Mouse (Mus musculus) myocyte (in vitro differentiated cells): ENCODE results near the gene Mrs2. TPM values are rescaled to one million over a fixed set of nuclear protein-coding genes. Genes with fewer than 3 reads are reported as not detected.

Source experiments
- H3K27me3 ChIP-seq: one replicate; pipeline ENCODE4 v1.6.1; 2011; ENCODE audit not compliant: control insufficient read depth, insufficient read depth, insufficient read length
- H3K36me3 ChIP-seq: one replicate; pipeline ENCODE4 v1.6.1; 2011; ENCODE audit not compliant: control insufficient read depth, insufficient read depth
- H3K4me2 ChIP-seq: one replicate; pipeline ENCODE4 v1.6.1; 2011; ENCODE audit warnings: low read depth, control low read depth
- H3K4me3 ChIP-seq: one replicate; pipeline ENCODE4 v1.5.1; 2011; ENCODE audit warnings: mild to moderate bottlenecking, control low read depth, moderate library complexity
- H3K79me2 ChIP-seq: one replicate; pipeline ENCODE4 v1.6.1; 2011; ENCODE audit not compliant: control insufficient read depth, insufficient read depth
- H3ac ChIP-seq: one replicate; pipeline ENCODE4 v1.6.1; 2011; ENCODE audit not compliant: control insufficient read depth, insufficient read length
- CEBPB ChIP-seq: IDR thresholded peaks from 2 replicates; pipeline ENCODE4 v1.6.1; 2011; ENCODE audit warnings: mild to moderate bottlenecking, moderate library complexity; ENCODE audit not compliant: poor library complexity, insufficient read depth, severe bottlenecking
- E2F4 ChIP-seq: IDR thresholded peaks from one replicate; pipeline ENCODE4 v1.6.1; 2011; ENCODE audit warnings: mild to moderate bottlenecking, control low read depth, moderate library complexity; ENCODE audit not compliant: insufficient read depth
- MAX ChIP-seq: IDR thresholded peaks from one replicate; pipeline ENCODE4 v1.6.1; 2011; ENCODE audit warnings: low read depth, mild to moderate bottlenecking, control low read depth
- MYOD1 ChIP-seq, 3 experiments: IDR thresholded peaks; one replicate each; pipeline ENCODE4 v1.6.1; 2011; ENCODE audit warnings: control low read depth in 2 of 3, low read depth in 2 of 3, mild to moderate bottlenecking in 2 of 3, moderate library complexity in 1 of 3; ENCODE audit not compliant: insufficient read length in 2 of 3, control insufficient read depth in 1 of 3
- MYOG ChIP-seq, 3 experiments: IDR thresholded peaks; one replicate each; pipeline ENCODE4 v1.6.1; 2011; ENCODE audit warnings: control low read depth in 2 of 3, low read depth in 2 of 3, mild to moderate bottlenecking in 2 of 3; ENCODE audit not compliant: insufficient read length in 2 of 3, control insufficient read depth in 1 of 3, insufficient read depth in 1 of 3
- POLR2A ChIP-seq: IDR thresholded peaks from one replicate; pipeline ENCODE4 v1.6.1; 2011; ENCODE audit warnings: low read depth, mild to moderate bottlenecking, control low read depth, moderate library complexity; ENCODE audit not compliant: insufficient read length
- POLR2AphosphoS2 ChIP-seq: IDR thresholded peaks from one replicate; pipeline ENCODE4 v1.6.1; 2011; ENCODE audit warnings: low read depth, control low read depth; ENCODE audit not compliant: insufficient read length
- REST ChIP-seq: IDR thresholded peaks from one replicate; pipeline ENCODE4 v1.6.1; 2011; ENCODE audit warnings: mild to moderate bottlenecking, control low read depth, moderate library complexity; ENCODE audit not compliant: insufficient read depth, insufficient read length
- SRF ChIP-seq: IDR thresholded peaks from one replicate; pipeline ENCODE4 v1.6.1; 2011; ENCODE audit warnings: low read depth; ENCODE audit not compliant: control insufficient read depth, insufficient read length
- TCF12 ChIP-seq: IDR thresholded peaks from one replicate; pipeline ENCODE4 v1.6.1; 2011; ENCODE audit warnings: mild to moderate bottlenecking, control low read depth; ENCODE audit not compliant: poor library complexity, insufficient read depth, severe bottlenecking
- TCF3 ChIP-seq: IDR thresholded peaks from one replicate; pipeline ENCODE4 v1.6.1; 2011; ENCODE audit warnings: low read depth, control low read depth; ENCODE audit not compliant: insufficient read length
- USF1 ChIP-seq: IDR thresholded peaks from one replicate; pipeline ENCODE4 v1.6.1; 2011; ENCODE audit warnings: low read depth, mild to moderate bottlenecking, control low read depth, moderate library complexity
- polyA plus RNA-seq: library from polyadenylated mRNA; unstranded; fragments of >200 nt; fragmentation: generic; extraction: Trizol; gene quantifications from one replicate; pipeline ENCODE4 v1.2.1, GENCODE M21; 2012; ENCODE audit warnings: missing spikeins

The Mrs2 gene
- 12.7 TPM for polyA plus RNA-seq

- Histone ChIP-seq H3K79me2 (peaks cover 16% of the 10 kb centered on the region), H3K36me3 (no peaks in the 10 kb centered on the region), H3ac (peak within 1 kb of the TSS; percentile 45), H3K4me2 (peak within 1 kb of the TSS; percentile 91), H3K4me3 (peak within 1 kb of the TSS; percentile 50), H3K27me3 (no peaks in the 10 kb centered on the region)
- TF ChIP-seq REST (no peak), POLR2A (peak; percentile 97), MAX (no peak), SRF (no peak), E2F4 (no peak), MYOD1 (IDR thresholded peaks at IDR 0.05; ENCODE audit: control insufficient read depth in 1 of 3, insufficient read length in 2 of 3, low read depth in 2 of 3) (peak in 1 of 3 experiments; percentile 5), POLR2AphosphoS2 (peak; percentile 95)
Measured at GRCm38 (mm10) chr13:25019793-25020539, at the start of gene Mrs2. TSS of gene Mrs2 (minus strand) at chr13:25020379.

DNA sequence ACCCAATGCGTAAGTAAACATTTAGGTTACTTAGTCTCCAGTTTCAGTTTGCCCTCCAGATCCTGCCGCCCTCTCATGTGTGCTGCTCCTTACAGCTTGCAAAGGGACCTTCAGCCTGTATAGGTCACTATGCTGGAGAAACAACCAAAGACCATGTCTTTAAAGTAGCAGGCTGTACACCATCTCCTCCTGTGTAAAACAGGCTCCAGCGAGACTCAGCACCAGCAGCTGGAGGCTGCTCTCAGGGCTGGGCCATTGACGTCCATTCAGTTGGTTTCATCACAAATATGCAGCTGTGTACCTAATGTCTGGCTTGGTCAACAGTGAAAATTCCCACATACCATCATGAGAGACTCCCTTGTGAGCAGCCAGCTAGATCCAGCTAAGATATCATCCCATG lies 49.6 kb upstream of the Mrs2 start:
- TF ChIP-seq TCF12, result no peak
- no peak for TF ChIP-seq USF1
- no peak for TF ChIP-seq E2F4
- no peak for TF ChIP-seq CEBPB
- TF ChIP-seq MAX, result no peak
- no peak for TF ChIP-seq POLR2AphosphoS2
- no peak for TF ChIP-seq REST
- TF ChIP-seq POLR2A, result no peak
- TF ChIP-seq MYOG (IDR thresholded peaks at IDR 0.05; ENCODE audit: control insufficient read depth in 1 of 3, insufficient read depth in 1 of 3, insufficient read length in 2 of 3, low read depth in 2 of 3), result no peak
- TF ChIP-seq SRF, result no peak
- no peak for TF ChIP-seq TCF3
- TF ChIP-seq MYOD1 (IDR thresholded peaks at IDR 0.05; ENCODE audit: control insufficient read depth in 1 of 3, insufficient read length in 2 of 3, low read depth in 2 of 3), result no peak
- no peak overlapping the region for H3K4me2 ChIP-seq
- H3K4me3 ChIP-seq, result no peak overlapping the region
- H3K36me3 ChIP-seq, result no peaks in the 10 kb centered on the region
- H3K27me3 ChIP-seq, result no peaks in the 10 kb centered on the region
- no peak overlapping the region for H3ac ChIP-seq
- H3K79me2 ChIP-seq, result no peaks in the 10 kb centered on the region

DNA sequence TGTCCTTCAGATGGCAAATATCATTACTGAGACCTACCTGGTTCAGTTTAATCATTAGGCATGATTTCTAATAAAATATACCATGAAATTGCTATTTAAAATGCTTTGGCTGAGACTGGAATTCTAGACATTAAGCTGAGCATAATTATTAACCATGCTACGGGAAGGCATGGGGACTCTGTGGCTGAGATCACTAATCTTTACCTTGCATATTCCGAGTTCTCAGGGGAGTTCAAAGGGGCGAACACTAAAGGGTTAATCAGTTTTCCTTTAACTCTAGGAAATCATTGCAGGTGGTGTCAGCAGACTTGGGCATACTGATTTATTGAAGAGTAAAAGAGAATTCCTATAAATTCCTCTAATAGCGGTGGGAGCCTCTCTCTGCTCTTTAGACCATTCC lies 47.0 kb upstream of the Mrs2 start:
- H3ac ChIP-seq, result no peak overlapping the region
- H3K27me3 ChIP-seq, result no peaks in the 10 kb centered on the region
- no peak overlapping the region for H3K4me3 ChIP-seq
- H3K79me2 ChIP-seq, result no peaks in the 10 kb centered on the region
- TF ChIP-seq E2F4 (no peak), SRF (no peak), REST (no peak), POLR2A (no peak), USF1 (no peak), MAX (no peak), MYOD1 (IDR thresholded peaks at IDR 0.05; ENCODE audit: control insufficient read depth in 1 of 3, insufficient read length in 2 of 3, low read depth in 2 of 3) (no peak), POLR2AphosphoS2 (no peak), TCF3 (no peak), MYOG (IDR thresholded peaks at IDR 0.05; ENCODE audit: control insufficient read depth in 1 of 3, insufficient read depth in 1 of 3, insufficient read length in 2 of 3, low read depth in 2 of 3) (no peak), TCF12 (no peak), CEBPB (no peak)
- no peaks in the 10 kb centered on the region for H3K36me3 ChIP-seq
- H3K4me2 ChIP-seq, result no peak overlapping the region

GRCm38 (mm10) chr13:25066659-25067058 lies 46.5 kb upstream of the Mrs2 start:
- H3K4me2 ChIP-seq, result no peak overlapping the region
- TF ChIP-seq POLR2A, result no peak
- TF ChIP-seq POLR2AphosphoS2, result no peak
- no peak for TF ChIP-seq REST
- no peak for TF ChIP-seq TCF12
- TF ChIP-seq MYOG (IDR thresholded peaks at IDR 0.05; ENCODE audit: control insufficient read depth in 1 of 3, insufficient read depth in 1 of 3, insufficient read length in 2 of 3, low read depth in 2 of 3), result no peak
- TF ChIP-seq USF1, result no peak
- no peak for TF ChIP-seq CEBPB
- no peak for TF ChIP-seq E2F4
- no peak for TF ChIP-seq MYOD1 (IDR thresholded peaks at IDR 0.05; ENCODE audit: control insufficient read depth in 1 of 3, insufficient read length in 2 of 3, low read depth in 2 of 3)
- no peak for TF ChIP-seq TCF3
- no peak for TF ChIP-seq MAX
- no peak for TF ChIP-seq SRF
- H3ac ChIP-seq, result no peak overlapping the region
- no peaks in the 10 kb centered on the region for H3K36me3 ChIP-seq
- H3K4me3 ChIP-seq, result no peak overlapping the region
- H3K27me3 ChIP-seq, result no peaks in the 10 kb centered on the region
- no peaks in the 10 kb centered on the region for H3K79me2 ChIP-seq
